Mouse (Mus musculus) lung, embryonic 14.5 days (tissue): Measurements from ENCODE around the gene Nup210l. TPM values are rescaled to one million over a fixed set of nuclear protein-coding genes. Genes with fewer than 3 reads are reported as not detected.
"Not testable (repeated sequence)": the region's sequence is repeated elsewhere in the genome, so short reads cannot be mapped to it uniquely, and the experiment has no call there.

ENCODE experiments used
- ATAC-seq: fragments of 200-750 bp; cut with Nextera tagmentation; 2 replicates; pipeline ENCODE4 v1.8.0; 2017; ENCODE audit warnings: mild to moderate bottlenecking, moderate TSS enrichment, moderate library complexity; ENCODE audit not compliant: insufficient read depth
- DNase-seq: peaks from one replicate; pipeline ENCODE4 v3.0.0-alpha.2; 2015
- H3K27ac ChIP-seq: fragments of 300-500 bp; sonication (generic); 2 replicates; pipeline ENCODE4 v1.5.1; 2014; ENCODE audit warnings: low read depth, mild to moderate bottlenecking, moderate library complexity
- H3K27me3 ChIP-seq: fragments of 300-500 bp; sonication (generic); 2 replicates; pipeline ENCODE4 v1.6.1; 2014; ENCODE audit warnings: low read length, control low read depth; ENCODE audit not compliant: insufficient read depth
- H3K36me3 ChIP-seq: fragments of 300-500 bp; sonication (generic); 2 replicates; pipeline ENCODE4 v1.6.1; 2014; ENCODE audit warnings: control low read depth; ENCODE audit not compliant: insufficient read depth
- H3K4me1 ChIP-seq: fragments of 300-500 bp; sonication (generic); 2 replicates; pipeline ENCODE4 v1.6.1; 2014; ENCODE audit warnings: antibody characterized with exemption, control low read depth; ENCODE audit not compliant: insufficient read depth
- H3K4me2 ChIP-seq: fragments of 300-500 bp; sonication (generic); 2 replicates; pipeline ENCODE4 v1.6.1; 2014; ENCODE audit warnings: mild to moderate bottlenecking
- H3K4me3 ChIP-seq: fragments of 300-500 bp; sonication (generic); 2 replicates; pipeline ENCODE4 v1.5.1; 2014; ENCODE audit warnings: low read depth, low read length
- H3K9ac ChIP-seq: fragments of 300-500 bp; sonication (generic); 2 replicates; pipeline ENCODE4 v1.6.1; 2014
- H3K9me3 ChIP-seq: fragments of 300-500 bp; sonication (generic); 2 replicates; pipeline ENCODE4 v1.6.1; 2016; ENCODE audit warnings: low read depth, low read length, control low read depth
- CTCF ChIP-seq: IDR thresholded peaks from 2 replicates; pipeline ENCODE4 v1.5.1; 2016; ENCODE audit warnings: antibody characterized with exemption, low read depth
- WGBS: fragments of 180-500 bp; shearing (Covaris S2); extraction: QIAGEN DNeasy Blood & Tissue Kit; methylation state at CpG from one replicate; pipeline ENCODE4 v1.1.7; 2014; 5-methylcytosine and 5-hydroxymethylcytosine counted together
- polyA plus RNA-seq: library from polyadenylated mRNA; unstranded; fragments of >200 nt; fragmentation: Nextera tagmentation; extraction: Ambion mirVana; gene quantifications from 2 replicates; pipeline ENCODE4 v1.2.1, GENCODE M21; 2014

Gene Nup210l
- polyA plus RNA-seq, 1 experiment from 2014 or later = 0.58 TPM

GRCm38 (mm10) chr3:90242984-90243775 is 139.2 kb downstream of the Nup210l start, which contains the start of gene Creb3l4:
Creb3l4 (minus strand) TSS chr3:90243512.
- Histone ChIP-seq H3K4me1 (peaks cover 9% of the 10 kb centered on the region), H3K4me2 (peak within 1 kb of the TSS; percentile 76), H3K9ac (peak within 1 kb of the TSS; percentile 31; the same call in 1 of the 2 replicates), H3K36me3 (no peaks in the 10 kb centered on the region), H3K9me3 (no peaks in the 10 kb centered on the region), H3K27me3 (no peaks in the 10 kb centered on the region), H3K27ac (peak within 1 kb of the TSS; percentile 70), H3K4me3 (peak within 1 kb of the TSS; percentile 37)
- no peak for TF ChIP-seq CTCF
- ATAC-seq (peak; percentile 76), DNase-seq (peak; percentile 91)
- 3% methylated on average over 19 of the region's 19 CpGs for WGBS

- Histone ChIP-seq H3K9me3 (no peaks in the 10 kb centered on the region), H3K4me3 (no peak overlapping the region), H3K27ac (no peak overlapping the region), H3K4me1 (peaks cover 9% of the 10 kb centered on the region), H3K36me3 (peaks cover 4% of the 10 kb centered on the region; the same call in 1 of the 2 replicates), H3K4me2 (no peak overlapping the region), H3K27me3 (no peaks in the 10 kb centered on the region), H3K9ac (no peak overlapping the region)
- 48% methylated on average over 2 of the region's 2 CpGs for WGBS
- ATAC-seq (no peak), DNase-seq (no peak)
- no peak for TF ChIP-seq CTCF
Observed at GRCm38 (mm10) chr3:90245406-90245805, 141.5 kb downstream of the Nup210l start.

- H3K27ac ChIP-seq = peak overlapping the region; percentile 95
- WGBS = 1% methylated on average over 3 of the region's 3 CpGs
- peak overlapping the region; percentile 73 for H3K4me2 ChIP-seq
- H3K4me1 ChIP-seq = peaks cover 9% of the 10 kb centered on the region
- peak overlapping the region; percentile 79 for H3K9ac ChIP-seq
- H3K27me3 ChIP-seq = no peaks in the 10 kb centered on the region
- ATAC-seq = peak; percentile 29; the same call in 1 of the 2 replicates
- peak overlapping the region; percentile 69 for H3K4me3 ChIP-seq
- TF ChIP-seq CTCF = 0 out of 2 replicates have a peak, but pooled peaks have one; percentile 18
- peaks cover 18% of the 10 kb centered on the region for H3K36me3 ChIP-seq
- DNase-seq = no peak
- no peaks in the 10 kb centered on the region for H3K9me3 ChIP-seq
Observed at GRCm38 (mm10) chr3:90247630-90247959, 143.7 kb downstream of the Nup210l start.

- DNase-seq = peak; percentile 100
- H3K27me3 ChIP-seq = no peaks in the 10 kb centered on the region
Observed at GRCm38 (mm10) chr3:90247960-90248745, 144.2 kb downstream of the Nup210l start, which contains the start of gene Slc39a1. Slc39a1 (plus strand) TSS chr3:90248172.

GRCm38 (mm10) chr3:90248746-90249100 is 144.8 kb downstream of the Nup210l start:
- ATAC-seq = no peak
- peak overlapping the region; percentile 73 for H3K4me2 ChIP-seq
- TF ChIP-seq CTCF = no peak

More at GRCm38 (mm10) chr3:90247960-90248745, 144.2 kb downstream of the Nup210l start, which contains the start of gene Slc39a1:
- peak within 1 kb of the TSS; percentile 73 for H3K4me2 ChIP-seq
- ATAC-seq = peak; percentile 92
- H3K36me3 ChIP-seq = peaks cover 18% of the 10 kb centered on the region
- H3K27ac ChIP-seq = peak within 1 kb of the TSS; percentile 95
- peak within 1 kb of the TSS; percentile 69 for H3K4me3 ChIP-seq
- no peak for TF ChIP-seq CTCF
- peak within 1 kb of the TSS; percentile 79 for H3K9ac ChIP-seq
- under 1% methylated on average over 44 of the region's 44 CpGs for WGBS
- H3K4me1 ChIP-seq = peaks cover 9% of the 10 kb centered on the region
- H3K9me3 ChIP-seq = no peaks in the 10 kb centered on the region

GRCm38 (mm10) chr3:90250791-90251190 is 146.9 kb downstream of the Nup210l start:
- no peak for ATAC-seq
- Histone ChIP-seq H3K36me3 (peaks cover 18% of the 10 kb centered on the region), H3K27ac (no peak overlapping the region), H3K4me2 (no peak overlapping the region), H3K27me3 (no peaks in the 10 kb centered on the region), H3K9ac (no peak overlapping the region), H3K4me3 (no peak overlapping the region), H3K9me3 (no peaks in the 10 kb centered on the region), H3K4me1 (peaks cover 8% of the 10 kb centered on the region)
- DNase-seq = no peak
- WGBS = 76% methylated on average over 6 of the region's 6 CpGs
- no peak for TF ChIP-seq CTCF

More at GRCm38 (mm10) chr3:90248746-90249100, 144.8 kb downstream of the Nup210l start:
- Histone ChIP-seq H3K4me3 (peak overlapping the region; percentile 69), H3K36me3 (peaks cover 18% of the 10 kb centered on the region), H3K27ac (peak overlapping the region; percentile 95), H3K9ac (peak overlapping the region; percentile 79), H3K27me3 (no peaks in the 10 kb centered on the region), H3K9me3 (no peaks in the 10 kb centered on the region), H3K4me1 (peaks cover 7% of the 10 kb centered on the region)
- peak; percentile 64 for DNase-seq
- 2% methylated on average over 10 of the region's 10 CpGs for WGBS

GRCm38 (mm10) chr3:90251731-90252226 is 147.8 kb downstream of the Nup210l start:
- ATAC-seq, H3K27me3 ChIP-seq, H3K4me2 ChIP-seq, H3K9me3 ChIP-seq, H3K4me1 ChIP-seq, DNase-seq, H3K9ac ChIP-seq, H3K4me3 ChIP-seq, H3K27ac ChIP-seq: not testable (repeated sequence)
- 97% methylated on average over 6 of the region's 12 CpGs for WGBS
- peaks cover 18% of the 10 kb centered on the region for H3K36me3 ChIP-seq

GRCm38 (mm10) chr3:90252659-90253058 is 148.7 kb downstream of the Nup210l start:
- H3K9me3 ChIP-seq, DNase-seq, ATAC-seq, H3K4me2 ChIP-seq, H3K27ac ChIP-seq, H3K4me3 ChIP-seq, H3K9ac ChIP-seq, H3K27me3 ChIP-seq, H3K4me1 ChIP-seq: not testable (repeated sequence)
- WGBS = 93% methylated on average over 2 of the region's 2 CpGs
- H3K36me3 ChIP-seq = peaks cover 26% of the 10 kb centered on the region

GRCm38 (mm10) chr3:90253174-90253573 is 149.2 kb downstream of the Nup210l start:
- H3K4me2 ChIP-seq, H3K4me1 ChIP-seq, DNase-seq, H3K27me3 ChIP-seq, H3K27ac ChIP-seq, H3K9me3 ChIP-seq, H3K9ac ChIP-seq, H3K4me3 ChIP-seq: not testable (repeated sequence)
- WGBS = 88% methylated on average over 1 of the region's 1 CpGs
- peak; percentile 0; the same call in 1 of the 2 replicates for ATAC-seq
- H3K36me3 ChIP-seq = peaks cover 30% of the 10 kb centered on the region
